Mouse (Mus musculus): ENCODE results near the gene Dtd2.
A peak's percentile ranks its signal among the peaks of the same experiment; 100 is the strongest.

Dtd2 gene

GRCm38 (mm10) chr12:52005877-52006632 is at the start of gene Dtd2:
Dtd2 (minus strand) TSS chr12:52006501.
- DNase-seq, result peak; percentile 96 to 97

- no peak for DNase-seq
Observed at GRCm38 (mm10) chr12:52049324-52049723, 43.0 kb upstream of the Dtd2 start.

- DNase-seq, result no peak
Observed at GRCm38 (mm10) chr12:52046371-52046770, 40.1 kb upstream of the Dtd2 start.

GRCm38 (mm10) chr12:52042818-52043336 is 36.6 kb upstream of the Dtd2 start:
- DNase-seq, result peak in 1 of 2 experiments; percentile 10

GRCm38 (mm10) chr12:52038352-52038751 is 32.1 kb upstream of the Dtd2 start:
- DNase-seq, result no peak

- DNase-seq, result no peak
Observed at GRCm38 (mm10) chr12:52034956-52035355, 28.7 kb upstream of the Dtd2 start.

GRCm38 (mm10) chr12:52032276-52032675 is 26.0 kb upstream of the Dtd2 start:
- DNase-seq, result no peak

- no peak for DNase-seq
Observed at GRCm38 (mm10) chr12:52027963-52028362, 21.7 kb upstream of the Dtd2 start, which contains the start of gene Gpr33. Gpr33 (minus strand) TSS chr12:52028063.

- no peak for DNase-seq
Observed at GRCm38 (mm10) chr12:52014494-52015029, 8.3 kb upstream of the Dtd2 start.

GRCm38 (mm10) chr12:52014044-52014443 is 7.7 kb upstream of the Dtd2 start:
- peak in 1 of 2 experiments; percentile 13 for DNase-seq

GRCm38 (mm10) chr12:52013274-52013673 is 7.0 kb upstream of the Dtd2 start:
- DNase-seq, result no peak

- no peak for DNase-seq
Observed at GRCm38 (mm10) chr12:52012159-52012558, 5.9 kb upstream of the Dtd2 start.

- no peak for DNase-seq
Observed at GRCm38 (mm10) chr12:52010630-52010961, 4.3 kb upstream of the Dtd2 start.

GRCm38 (mm10) chr12:52009928-52010629 is 3.8 kb upstream of the Dtd2 start:
- DNase-seq, result no peak

- no peak for DNase-seq
Observed at GRCm38 (mm10) chr12:52006633-52006994, 313 bp upstream of the Dtd2 start.

- no peak for DNase-seq
Observed at GRCm38 (mm10) chr12:52002746-52003145, 3.6 kb downstream of the Dtd2 start.

- peak; percentile 35 to 53 for DNase-seq
Observed at GRCm38 (mm10) chr12:52001544-52001943, 4.8 kb downstream of the Dtd2 start.

GRCm38 (mm10) chr12:51998366-51998932 is 7.9 kb downstream of the Dtd2 start:
- no peak for DNase-seq

GRCm38 (mm10) chr12:51995738-51996536 is 10.4 kb downstream of the Dtd2 start:
- no peak for DNase-seq

GRCm38 (mm10) chr12:51990629-51991028 is 15.7 kb downstream of the Dtd2 start:
- DNase-seq, result no peak

- DNase-seq, result no peak
Observed at GRCm38 (mm10) chr12:51988536-51988935, 17.8 kb downstream of the Dtd2 start.

GRCm38 (mm10) chr12:51985826-51986225 is 20.5 kb downstream of the Dtd2 start:
- DNase-seq, result no peak
